Mouse (Mus musculus): Measurements from ENCODE around the gene Nfkb2.

GRCm38 (mm10) chr19:46310312-46310865, 6.3 kb downstream of the Nfkb2 start:
- TF ChIP-seq POLR2A (IDR thresholded peaks at IDR 0.05; ENCODE audit: low read depth, low read length) (no peak), CTCF (IDR thresholded peaks at IDR 0.05; ENCODE audit: extremely low read depth, insufficient read length, insufficient replicate concordance, low read depth, low read length) (no peak)
